Mouse (Mus musculus): ENCODE data around the gene Wdcp. TPM values are rescaled to one million over a fixed set of nuclear protein-coding genes. Genes with fewer than 3 reads are reported as not detected.
A peak's percentile ranks its signal among the peaks of the same experiment; 100 is the strongest.
"Not testable (repeated sequence)": the region's sequence is repeated elsewhere in the genome, so short reads cannot be mapped to it uniquely, and the experiment has no call there.

The Wdcp gene
- 9.9 and 10.0 TPM in 2 replicates for total RNA-seq (2021)
- long read RNA-seq, experiment 1, full-length matches to known transcripts: 3 of 3 reads
- long read RNA-seq, experiment 1, partial matches to known transcripts: 0 of 3 reads
- long read RNA-seq, experiment 1, other reads (novel, unspliced or antisense): 0 of 3 reads
- long read RNA-seq, experiment 2, partial matches to known transcripts: 0 of 1 reads
- long read RNA-seq, experiment 2, other reads (novel, unspliced or antisense): 0 of 1 reads

- DNase-seq: peak; percentile 94
Measured at GRCm38 (mm10) chr12:4842890-4843597, at the start of gene Wdcp. Gene Wdcp (plus strand): TSS chr12:4843303.

- DNase-seq: peak; percentile 37
Measured at GRCm38 (mm10) chr12:4793718-4794117, 49.4 kb upstream of the Wdcp start.

GRCm38 (mm10) chr12:4797471-4797870 is 45.6 kb upstream of the Wdcp start:
- DNase-seq: not testable (repeated sequence)

- no peak for DNase-seq
Measured at GRCm38 (mm10) chr12:4811036-4811435, 32.1 kb upstream of the Wdcp start.

- no peak for DNase-seq
Measured at GRCm38 (mm10) chr12:4811705-4812104, 31.4 kb upstream of the Wdcp start.

GRCm38 (mm10) chr12:4813636-4814035 is 29.5 kb upstream of the Wdcp start:
- DNase-seq: no peak

- DNase-seq: no peak
Measured at GRCm38 (mm10) chr12:4816680-4817360, 26.3 kb upstream of the Wdcp start.

- DNase-seq: peak; percentile 100
Measured at GRCm38 (mm10) chr12:4817361-4818101, 25.6 kb upstream of the Wdcp start, which contains the start of gene Sf3b6. Gene Sf3b6 (plus strand): TSS chr12:4817544.

- DNase-seq: no peak
Measured at GRCm38 (mm10) chr12:4827256-4827655, 15.8 kb upstream of the Wdcp start.

- DNase-seq: peak; percentile 49
Measured at GRCm38 (mm10) chr12:4836959-4837358, 6.1 kb upstream of the Wdcp start.

- no peak for DNase-seq
Measured at GRCm38 (mm10) chr12:4840010-4840409, 3.1 kb upstream of the Wdcp start.

- no peak for DNase-seq
Measured at GRCm38 (mm10) chr12:4840741-4841140, 2.4 kb upstream of the Wdcp start.

GRCm38 (mm10) chr12:4841392-4841887 is 1.7 kb upstream of the Wdcp start, which contains the start of gene Fkbp1b:
Gene Fkbp1b (minus strand): TSS chr12:4841591.
- peak; percentile 68 for DNase-seq

- DNase-seq: no peak
Measured at GRCm38 (mm10) chr12:4842456-4842855, 647 bp upstream of the Wdcp start.

- peak; percentile 52 for DNase-seq
Measured at GRCm38 (mm10) chr12:4843741-4844140, 638 bp downstream of the Wdcp start.

- peak; percentile 26 for DNase-seq
Measured at GRCm38 (mm10) chr12:4856160-4856559, 13.1 kb downstream of the Wdcp start.

- no peak for DNase-seq
Measured at GRCm38 (mm10) chr12:4856834-4857233, 13.7 kb downstream of the Wdcp start.

GRCm38 (mm10) chr12:4859241-4859914 is 16.3 kb downstream of the Wdcp start:
- no peak for DNase-seq

GRCm38 (mm10) chr12:4862672-4863071 is 19.6 kb downstream of the Wdcp start:
- no peak for DNase-seq

GRCm38 (mm10) chr12:4863654-4864337 is 20.7 kb downstream of the Wdcp start:
- peak; percentile 27 for DNase-seq

GRCm38 (mm10) chr12:4864338-4864690 is 21.2 kb downstream of the Wdcp start:
- no peak for DNase-seq
